Mouse (Mus musculus) CH12.LX (cell line): ENCODE measurements around the gene Haus2.

Experiments used
- CHD1 ChIP-seq: IDR thresholded peaks from 2 replicates; pipeline ENCODE4 v1.6.1; 2012; ENCODE audit warnings: low read depth, low read length, improper control_type of control experiment, inconsistent platforms
- JUND ChIP-seq: conservative IDR thresholded peaks from 2 replicates; pipeline ENCODE4 v1.6.1; 2011; ENCODE audit warnings: low read depth, low read length, improper control_type of control experiment
- ZC3H11A ChIP-seq: IDR thresholded peaks from 2 replicates; pipeline ENCODE4 v1.6.1; 2012; ENCODE audit warnings: low read depth, mild to moderate bottlenecking, inconsistent platforms, low read length, improper control_type of control experiment

DNA sequence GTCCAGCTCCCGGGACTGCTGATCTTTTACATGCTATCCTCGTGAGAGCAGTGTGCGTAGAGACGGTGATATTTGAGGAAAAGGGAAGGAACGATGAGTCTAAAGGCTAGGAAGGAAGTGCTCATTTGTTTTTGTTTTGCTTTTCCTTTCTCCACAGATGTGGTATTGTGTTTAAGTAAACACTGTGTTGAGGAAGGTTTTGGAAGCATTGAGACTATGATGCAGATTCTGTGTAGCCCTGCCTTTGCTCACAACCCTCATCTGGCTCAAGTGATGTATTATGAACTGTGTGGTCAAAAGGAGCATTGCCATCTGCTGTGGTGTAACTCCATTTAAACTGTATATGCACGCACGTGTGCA is 43.7 kb downstream of the Haus2 start:
- TF ChIP-seq CHD1 (no peak), ZC3H11A (no peak), JUND (no peak)
